Mouse (Mus musculus) C2C12 (cell line): ENCODE results near the gene Fuca1. TPM values are rescaled to one million over a fixed set of nuclear protein-coding genes. Genes with fewer than 3 reads are reported as not detected.

ENCODE experiments used
- H3K27me3 ChIP-seq: one replicate; pipeline ENCODE4 v1.6.1; 2011; ENCODE audit not compliant: control insufficient read depth, insufficient read depth, insufficient read length
- H3K36me3 ChIP-seq: one replicate; pipeline ENCODE4 v1.6.1; 2011; ENCODE audit not compliant: control insufficient read depth, insufficient read depth
- H3K4me3 ChIP-seq: one replicate; pipeline ENCODE4 v1.5.1; 2011; ENCODE audit warnings: mild to moderate bottlenecking, control low read depth; ENCODE audit not compliant: poor library complexity, insufficient read depth, severe bottlenecking
- H3K79me2 ChIP-seq: one replicate; pipeline ENCODE4 v1.6.1; 2011; ENCODE audit not compliant: control insufficient read depth, insufficient read depth
- H3K79me3 ChIP-seq: one replicate; pipeline ENCODE4 v1.6.1; 2011; ENCODE audit warnings: low read depth, control low read depth
- H3ac ChIP-seq: one replicate; pipeline ENCODE3; 2011; ENCODE audit warnings: low read depth; ENCODE audit not compliant: control insufficient read depth, insufficient read length
- CEBPB ChIP-seq: IDR thresholded peaks from one replicate; pipeline ENCODE4 v1.6.1; 2011; ENCODE audit warnings: low read depth, mild to moderate bottlenecking, control low read depth, moderate library complexity
- CTCF ChIP-seq: IDR thresholded peaks from one replicate; pipeline ENCODE4 v1.5.1; 2011; ENCODE audit not compliant: control insufficient read depth, insufficient read depth, insufficient read length
- FOSL1 ChIP-seq: IDR thresholded peaks from one replicate; pipeline ENCODE4 v1.8.0; 2011; ENCODE audit warnings: mild to moderate bottlenecking, low read length; ENCODE audit not compliant: poor library complexity, insufficient read depth, severe bottlenecking
- MAX ChIP-seq: IDR thresholded peaks from one replicate; pipeline ENCODE4 v1.6.1; 2011; ENCODE audit warnings: mild to moderate bottlenecking, control low read depth
- MYOD1 ChIP-seq: IDR thresholded peaks from one replicate; pipeline ENCODE4 v1.6.1; 2011; ENCODE audit warnings: low read depth; ENCODE audit not compliant: control insufficient read depth, insufficient read length
- MYOG ChIP-seq: IDR thresholded peaks from one replicate; pipeline ENCODE4 v1.6.1; 2011; ENCODE audit not compliant: control insufficient read depth, insufficient read length; ENCODE audit errors: extremely low read depth
- USF1 ChIP-seq: IDR thresholded peaks from one replicate; pipeline ENCODE4 v1.6.1; 2011; ENCODE audit warnings: low read depth, mild to moderate bottlenecking, control low read depth, moderate library complexity
- polyA plus RNA-seq: library from polyadenylated mRNA; unstranded; fragments of >200 nt; fragmentation: generic; extraction: Trizol; gene quantifications from one replicate; pipeline ENCODE4 v1.2.1, GENCODE M21; 2012; ENCODE audit warnings: missing spikeins

Gene Fuca1
- polyA plus RNA-seq, 1 experiment = 26.8 TPM

- Histone ChIP-seq H3K36me3 (no peaks in the 10 kb centered on the region), H3K79me2 (no peaks in the 10 kb centered on the region), H3K79me3 (no peaks in the 10 kb centered on the region), H3K4me3 (no peak overlapping the region), H3ac (no peak overlapping the region), H3K27me3 (peaks cover 20% of the 10 kb centered on the region)
- no peak for TF ChIP-seq MYOG
- no peak for TF ChIP-seq CTCF
- no peak for TF ChIP-seq MAX
- TF ChIP-seq USF1 = no peak
- TF ChIP-seq FOSL1 = no peak
- TF ChIP-seq MYOD1 = no peak
- no peak for TF ChIP-seq CEBPB
Measured at GRCm38 (mm10) chr4:135904810-135905209, 15.7 kb upstream of the Fuca1 start.

DNA sequence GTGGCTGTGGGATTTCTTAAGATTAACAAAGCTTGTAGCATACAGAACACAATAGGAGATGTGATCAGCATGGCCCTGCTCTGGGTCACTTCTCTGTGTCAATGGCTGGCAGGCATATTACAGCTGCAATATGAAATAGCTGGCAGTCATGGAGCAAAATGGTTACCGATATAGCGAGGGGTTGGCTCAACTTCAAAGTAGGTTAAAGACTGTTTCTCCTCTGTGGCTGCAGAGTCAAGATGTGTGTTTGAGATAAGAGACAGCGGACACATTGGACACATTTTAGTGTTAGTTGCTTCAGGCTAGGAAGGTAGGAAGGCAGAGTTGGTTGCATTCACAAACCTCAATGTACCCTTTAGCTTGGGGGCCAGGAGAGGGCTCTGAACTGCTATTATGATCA lies 13.9 kb upstream of the Fuca1 start:
- TF ChIP-seq FOSL1 (no peak), CEBPB (no peak), MYOG (no peak)
- peaks cover 26% of the 10 kb centered on the region for H3K27me3 ChIP-seq
- H3K79me2 ChIP-seq = no peaks in the 10 kb centered on the region
- no peaks in the 10 kb centered on the region for H3K79me3 ChIP-seq
- H3K4me3 ChIP-seq = no peak overlapping the region
- no peak overlapping the region for H3ac ChIP-seq
- no peaks in the 10 kb centered on the region for H3K36me3 ChIP-seq

DNA sequence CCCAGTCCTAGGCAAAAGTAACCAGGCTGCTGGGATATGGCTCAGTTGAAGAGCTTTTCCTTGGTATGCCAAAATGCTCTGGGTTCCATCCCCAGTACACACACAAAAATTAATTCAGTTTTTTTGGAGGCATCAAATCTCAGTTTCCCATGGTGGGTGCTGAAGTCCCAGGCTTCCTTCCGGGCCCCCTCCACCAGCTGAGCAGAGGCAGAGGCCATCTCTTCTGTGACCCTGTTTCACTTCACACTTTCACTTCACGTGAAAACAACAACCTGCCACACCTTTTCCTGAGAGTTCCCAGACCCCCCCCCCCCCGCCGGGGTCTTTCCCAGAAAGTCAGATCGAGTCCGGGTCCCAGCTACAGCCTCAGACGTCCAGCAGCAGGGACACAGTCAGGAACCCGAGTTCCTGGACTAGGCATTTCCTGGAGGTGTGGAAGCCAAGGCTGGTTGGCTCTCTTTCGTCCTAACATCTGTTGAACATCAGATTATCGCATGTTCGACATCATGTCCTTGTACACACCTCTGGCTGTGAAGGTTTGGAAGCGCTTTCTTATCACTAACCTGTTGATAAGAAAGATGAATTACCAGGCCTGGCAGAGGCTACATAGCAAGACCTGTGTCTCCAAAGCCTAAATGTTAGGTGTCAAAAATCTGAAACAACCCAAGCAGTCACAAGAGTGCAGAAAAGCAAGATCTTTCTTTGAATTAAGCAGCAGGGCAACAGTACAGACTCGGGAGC lies 11.0 kb upstream of the Fuca1 start:
- Histone ChIP-seq H3K27me3 (peaks cover 14% of the 10 kb centered on the region), H3K36me3 (no peaks in the 10 kb centered on the region), H3K4me3 (no peak overlapping the region), H3ac (no peak overlapping the region), H3K79me3 (no peaks in the 10 kb centered on the region), H3K79me2 (no peaks in the 10 kb centered on the region)
- TF ChIP-seq USF1 (no peak), CTCF (no peak), MAX (no peak), MYOG (no peak), FOSL1 (no peak), CEBPB (no peak), MYOD1 (no peak)

GRCm38 (mm10) chr4:135911531-135911930 lies 9.0 kb upstream of the Fuca1 start:
- H3K36me3 ChIP-seq = no peaks in the 10 kb centered on the region
- no peaks in the 10 kb centered on the region for H3K79me3 ChIP-seq
- no peaks in the 10 kb centered on the region for H3K79me2 ChIP-seq
- peaks cover 8% of the 10 kb centered on the region for H3K27me3 ChIP-seq
- no peak overlapping the region for H3K4me3 ChIP-seq
- TF ChIP-seq CEBPB (no peak), MYOG (no peak), MYOD1 (no peak), MAX (no peak), USF1 (no peak), CTCF (no peak), FOSL1 (no peak)
- no peak overlapping the region for H3ac ChIP-seq

- no peak overlapping the region for H3ac ChIP-seq
- peaks cover 14% of the 10 kb centered on the region for H3K27me3 ChIP-seq
- H3K79me2 ChIP-seq = no peaks in the 10 kb centered on the region
- no peaks in the 10 kb centered on the region for H3K36me3 ChIP-seq
- no peak for TF ChIP-seq USF1
- no peak for TF ChIP-seq MYOD1
- TF ChIP-seq MAX = no peak
- TF ChIP-seq CTCF = no peak
- no peak for TF ChIP-seq FOSL1
- TF ChIP-seq CEBPB = no peak
- no peak for TF ChIP-seq MYOG
- no peaks in the 10 kb centered on the region for H3K79me3 ChIP-seq
- no peak overlapping the region for H3K4me3 ChIP-seq
Measured at GRCm38 (mm10) chr4:135912164-135912563, 8.4 kb upstream of the Fuca1 start.
